ENCODE assay signal across 14 mouse cellular contexts in the genomic region with DNA sequence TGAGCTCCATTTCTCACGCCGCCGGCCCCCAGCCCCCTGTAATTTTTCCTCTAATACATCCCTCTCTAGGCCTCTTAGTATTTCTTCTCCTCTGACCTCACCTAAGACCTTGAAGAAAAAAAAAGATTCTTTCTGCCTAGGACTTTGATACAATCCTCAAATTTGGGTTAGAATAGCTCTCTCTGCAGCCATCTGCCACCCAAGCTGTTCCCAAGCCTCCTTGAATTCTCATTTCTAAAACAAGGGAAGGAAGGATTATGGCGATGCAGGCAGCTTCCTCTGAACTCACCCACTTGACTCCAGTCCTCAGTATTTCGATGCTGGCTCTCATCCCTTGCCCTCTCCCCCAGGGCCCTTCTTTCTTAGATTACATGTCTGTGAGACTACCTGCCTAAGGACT.
DNase-seq lines count a peak whose midpoint lies in the region; ATAC-seq and TF ChIP-seq lines count a peak whose summit lies in the region.
"Had no signal": no experiment of that assay in that cellular context is flagged by ENCODE, and none has a peak within 500 bp of the region (broad histone marks: within the 10 kb centered on the region; RNA-seq: fewer than 3 reads in every experiment).

No protein-coding gene starts in this region.

- no peaks in the 10 kb centered on the region for H3K36me3 ChIP-seq in liver, postnatal 0 days (replicated peaks; ENCODE audit: insufficient read depth, low read length)
- H3K36me3 ChIP-seq in kidney, embryonic 16.5 days (ENCODE audit: insufficient read depth, low read length), result no peaks in the 10 kb centered on the region
- H3K36me3 ChIP-seq: heart, embryonic 13.5 days had no signal

- no peak for TF ChIP-seq CTCF in left cerebral cortex, adult 2 months (IDR thresholded peaks at IDR 0.05)
- no peak for TF ChIP-seq CTCF in layer of hippocampus, adult 2 months (conservative IDR thresholded peaks at IDR 0.05)
- no peak for TF ChIP-seq CTCF in liver, postnatal 0 days (IDR thresholded peaks at IDR 0.05; ENCODE audit: low read depth)

- H3K9me3 ChIP-seq in liver, postnatal 0 days (ENCODE audit: low read length), result no peaks in the 10 kb centered on the region
- no peaks in the 10 kb centered on the region for H3K9me3 ChIP-seq in kidney, embryonic 16.5 days (ENCODE audit: low read length)
- H3K9me3 ChIP-seq: heart, embryonic 13.5 days had no signal

- intact Hi-C loops in left cerebral cortex, adult 2 months (cut with DNase I), result no loop called here
- intact Hi-C loops in left cerebral cortex, postnatal 4 days (cut with DNase I), result no loop called here

- no peak for ATAC-seq in liver, postnatal 0 days
- no peak for ATAC-seq in kidney, embryonic 16.5 days (ENCODE audit: low FRiP score, low TSS enrichment)
- ATAC-seq: lung, postnatal 0 days had no signal

- no peak for DNase-seq in left cerebral cortex, adult 2 months (ENCODE audit: extremely low spot score in 1 of 2, low spot score in 2 of 2)
- DNase-seq in left cerebral cortex, postnatal 4 days, result no peak
- DNase-seq in cerebellum, adult 8-10 months, result peak; percentile 77
- peak; percentile 46 to 57 for DNase-seq in layer of hippocampus, adult 2 months (ENCODE audit: low spot score in 2 of 2)
- DNase-seq in right cerebral cortex, postnatal 36 days (ENCODE audit: low spot score in 2 of 2), result peak; percentile 19 to 32
- DNase-seq in liver, postnatal 0 days, result no peak
- DNase-seq in kidney, adult 18-20 months, result no peak
- DNase-seq: gastrocnemius, postnatal 25 days had no signal

- no peaks in the 10 kb centered on the region for H3K27me3 ChIP-seq in liver, postnatal 0 days (ENCODE audit: insufficient read depth, low read length)
- no peaks in the 10 kb centered on the region for H3K27me3 ChIP-seq in kidney, embryonic 16.5 days (ENCODE audit: insufficient read depth, low read length)
- H3K27me3 ChIP-seq: heart, embryonic 13.5 days had no signal

- 75% methylated on average over 5 of the region's 5 CpGs for WGBS in liver, postnatal 0 days (ENCODE audit: insufficient replicate concordance)
- 70% methylated on average over 5 of the region's 5 CpGs for WGBS in kidney, embryonic 16.5 days

- H3K27ac ChIP-seq in left cerebral cortex, adult 2 months, result peak overlapping the region; percentile 53; the same call in 1 of the 2 replicates
- H3K27ac ChIP-seq in layer of hippocampus, adult 2 months, result 0 out of 2 replicates have a peak overlapping the region, but pooled peaks have one; percentile 18
- no peak overlapping the region for H3K27ac ChIP-seq in liver, postnatal 0 days (ENCODE audit: low read depth)
- no peak overlapping the region for H3K27ac ChIP-seq in kidney, embryonic 16.5 days (ENCODE audit: low read length)
- H3K27ac ChIP-seq: heart, embryonic 13.5 days; kidney, postnatal 0 days had no signal

- no peak overlapping the region for H3K9ac ChIP-seq in liver, postnatal 0 days (replicated peaks)
- no peak overlapping the region for H3K9ac ChIP-seq in kidney, embryonic 16.5 days (replicated peaks; ENCODE audit: low read length)
- H3K9ac ChIP-seq: heart, embryonic 13.5 days had no signal

- no peak for TF ChIP-seq EP300 in liver, postnatal 0 days (IDR thresholded peaks at IDR 0.05; ENCODE audit: low read depth)

- H3K4me2 ChIP-seq in liver, postnatal 0 days (ENCODE audit: low read depth, low read length), result no peak overlapping the region
- H3K4me2 ChIP-seq in kidney, embryonic 16.5 days (replicated peaks; ENCODE audit: low read depth, low read length), result no peak overlapping the region
- H3K4me2 ChIP-seq: heart, embryonic 13.5 days; liver, embryonic 11.5 days; midbrain, embryonic 11.5 days had no signal

- H3K4me1 ChIP-seq in liver, postnatal 0 days (ENCODE audit: insufficient read depth), result no peaks in the 10 kb centered on the region
- H3K4me1 ChIP-seq in kidney, embryonic 16.5 days (ENCODE audit: insufficient read depth, low read length), result no peaks in the 10 kb centered on the region

- H3K4me3 ChIP-seq in left cerebral cortex, adult 2 months, result no peak overlapping the region
- no peak overlapping the region for H3K4me3 ChIP-seq in layer of hippocampus, adult 2 months
- no peak overlapping the region for H3K4me3 ChIP-seq in liver, postnatal 0 days (ENCODE audit: low read depth, low read length)
- H3K4me3 ChIP-seq in kidney, embryonic 16.5 days (ENCODE audit: low read length), result no peak overlapping the region
- H3K4me3 ChIP-seq: heart, embryonic 13.5 days had no signal

Comparison
In these comparisons a context has a peak if more than half of its experiments do, and no peak if none do; other contexts are left out.
1. DNase-seq: peak in cerebellum, adult 8-10 months (single experiment), layer of hippocampus, adult 2 months (2 of 2) and right cerebral cortex, postnatal 36 days (2 of 2); none in left cerebral cortex, adult 2 months (0 of 2), left cerebral cortex, postnatal 4 days (single experiment), liver, postnatal 0 days (single experiment) and kidney, adult 18-20 months (single experiment).
2. H3K27ac ChIP-seq: peak in left cerebral cortex, adult 2 months (single experiment) and layer of hippocampus, adult 2 months (single experiment); none in liver, postnatal 0 days (single experiment) and kidney, embryonic 16.5 days (single experiment).